Mouse (Mus musculus) kidney, adult 2 months (tissue): ENCODE measurements around the gene Gcsh.

ENCODE experiments used
- CTCF ChIP-seq: fragments of 200-500 bp; conservative IDR thresholded peaks from 2 replicates; pipeline ENCODE4 v1.5.1; 2011; ENCODE audit warnings: low read depth, mild to moderate bottlenecking, control low read depth, low read length, moderate library complexity, mixed read lengths; ENCODE audit not compliant: insufficient read depth, insufficient read length
- POLR2A ChIP-seq: fragments of 200-500 bp; IDR thresholded peaks from one replicate; pipeline ENCODE4 v1.6.1; 2011; ENCODE audit warnings: low read depth, low read length, control low read depth

GRCm38 (mm10) chr8:116991241-116991640, 2.1 kb downstream of the Gcsh start:
- TF ChIP-seq CTCF (no peak), POLR2A (no peak)
